Mouse (Mus musculus) embryonic fibroblast, embryonic 13.5 days (primary cell): ENCODE data around the gene Adap1.

Experiments
- CTCF ChIP-seq: IDR thresholded peaks from 2 replicates; pipeline ENCODE4 v1.5.1; 2011; ENCODE audit warnings: mild to moderate bottlenecking, control low read depth, low read length, moderate library complexity, borderline replicate concordance; ENCODE audit not compliant: insufficient read depth
- POLR2A ChIP-seq: IDR thresholded peaks from 2 replicates; pipeline ENCODE4 v1.6.1; 2011; ENCODE audit warnings: low read depth, mild to moderate bottlenecking, control low read depth, low read length, moderate library complexity

DNA sequence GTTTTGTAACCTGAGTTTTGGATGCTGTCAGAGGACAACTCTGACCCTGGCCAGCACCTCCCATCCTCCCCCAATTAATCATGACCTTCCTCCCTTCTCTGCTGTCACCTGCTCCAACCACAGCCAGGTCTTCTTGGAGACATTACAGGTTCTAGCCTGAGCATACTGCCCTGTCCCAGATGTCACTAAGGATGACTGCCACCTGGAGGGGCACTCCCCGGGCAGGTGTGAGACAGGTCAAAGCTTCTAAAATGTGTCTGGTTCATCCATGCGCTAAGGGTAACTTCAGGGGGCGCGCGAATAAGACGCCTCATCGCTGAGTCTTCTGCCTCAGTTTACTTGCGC, 73.7 kb downstream of the Adap1 start:
- TF ChIP-seq POLR2A: peak; percentile 98; the same call in 1 of the 2 replicates
- no peak for TF ChIP-seq CTCF
